Mouse (Mus musculus): Measurements from ENCODE around the gene Prtn3. TPM values are rescaled to one million over a fixed set of nuclear protein-coding genes. Genes with fewer than 3 reads are reported as not detected.
"Not testable (repeated sequence)": the region's sequence is repeated elsewhere in the genome, so short reads cannot be mapped to it uniquely, and the experiment has no call there.

Prtn3 gene
- polyA plus RNA-seq, 1 experiment from 2014 or later, result 5.6 TPM

GRCm38 (mm10) chr10:79886611-79887010 lies 12.3 kb downstream of the Prtn3 start:
- Histone ChIP-seq H3K27ac (ENCODE audit: low read length) (no peak overlapping the region), H3K36me3 (ENCODE audit: control insufficient read depth, insufficient read depth, low read length) (no peaks in the 10 kb centered on the region), H3K4me2 (replicated peaks; ENCODE audit: low read depth, low read length) (no peak overlapping the region), H3K27me3 (ENCODE audit: control insufficient read depth, insufficient read depth, low read length) (no peaks in the 10 kb centered on the region), H3K4me3 (ENCODE audit: low read depth, low read length) (no peak overlapping the region), H3K4me1 (ENCODE audit: control insufficient read depth, insufficient read depth, low read length) (peaks cover 12% of the 10 kb centered on the region), H3K9ac (replicated peaks; ENCODE audit: low read depth, low read length) (no peak overlapping the region), H3K9me3 (ENCODE audit: control insufficient read depth, low read depth, low read length) (no peaks in the 10 kb centered on the region)
- WGBS, result 79% methylated on average over 8 of the region's 8 CpGs
- no peak for ATAC-seq (ENCODE audit: insufficient number of reproducible peaks, insufficient read depth, low FRiP score, low read depth)

GRCm38 (mm10) chr10:79889386-79889785 lies 15.1 kb downstream of the Prtn3 start:
- Histone ChIP-seq H3K27ac (ENCODE audit: low read length) (no peak overlapping the region), H3K4me2 (replicated peaks; ENCODE audit: low read depth, low read length) (no peak overlapping the region), H3K4me3 (ENCODE audit: low read depth, low read length) (no peak overlapping the region), H3K9me3 (ENCODE audit: control insufficient read depth, low read depth, low read length) (no peaks in the 10 kb centered on the region), H3K9ac (replicated peaks; ENCODE audit: low read depth, low read length) (no peak overlapping the region), H3K4me1 (ENCODE audit: control insufficient read depth, insufficient read depth, low read length) (no peaks in the 10 kb centered on the region), H3K27me3 (ENCODE audit: control insufficient read depth, insufficient read depth, low read length) (no peaks in the 10 kb centered on the region), H3K36me3 (ENCODE audit: control insufficient read depth, insufficient read depth, low read length) (peaks cover 4% of the 10 kb centered on the region)
- no peak for ATAC-seq (ENCODE audit: insufficient number of reproducible peaks, insufficient read depth, low FRiP score, low read depth)
- 62% methylated on average over 2 of the region's 2 CpGs for WGBS

GRCm38 (mm10) chr10:79890670-79891069 lies 16.4 kb downstream of the Prtn3 start, which contains the start of gene Cfd:
Cfd (plus strand) TSS chr10:79890853.
- Histone ChIP-seq H3K4me2 (replicated peaks; ENCODE audit: low read depth, low read length) (no peak within 1 kb of the TSS), H3K27ac (ENCODE audit: low read length) (no peak within 1 kb of the TSS), H3K4me3 (ENCODE audit: low read depth, low read length) (no peak within 1 kb of the TSS), H3K9ac (replicated peaks; ENCODE audit: low read depth, low read length) (no peak within 1 kb of the TSS), H3K9me3 (ENCODE audit: control insufficient read depth, low read depth, low read length) (no peaks in the 10 kb centered on the region), H3K4me1 (ENCODE audit: control insufficient read depth, insufficient read depth, low read length) (no peaks in the 10 kb centered on the region), H3K36me3 (ENCODE audit: control insufficient read depth, insufficient read depth, low read length) (peaks cover 5% of the 10 kb centered on the region), H3K27me3 (ENCODE audit: control insufficient read depth, insufficient read depth, low read length) (no peaks in the 10 kb centered on the region)
- 37% methylated on average over 5 of the region's 5 CpGs for WGBS
- no peak for ATAC-seq (ENCODE audit: insufficient number of reproducible peaks, insufficient read depth, low FRiP score, low read depth)

GRCm38 (mm10) chr10:79892451-79893118 lies 18.3 kb downstream of the Prtn3 start:
- H3K4me1 ChIP-seq (ENCODE audit: control insufficient read depth, insufficient read depth, low read length); H3K4me3 ChIP-seq (ENCODE audit: low read depth, low read length); H3K9ac ChIP-seq (replicated peaks; ENCODE audit: low read depth, low read length); H3K27me3 ChIP-seq (ENCODE audit: control insufficient read depth, insufficient read depth, low read length); H3K4me2 ChIP-seq (replicated peaks; ENCODE audit: low read depth, low read length); H3K9me3 ChIP-seq (ENCODE audit: control insufficient read depth, low read depth, low read length); H3K27ac ChIP-seq (ENCODE audit: low read length); ATAC-seq (ENCODE audit: insufficient number of reproducible peaks, insufficient read depth, low FRiP score, low read depth): not testable (repeated sequence)
- peaks cover 18% of the 10 kb centered on the region for H3K36me3 ChIP-seq (ENCODE audit: control insufficient read depth, insufficient read depth, low read length)
- WGBS, result 41% methylated on average over 22 of the region's 22 CpGs

GRCm38 (mm10) chr10:79896306-79896705 lies 22.0 kb downstream of the Prtn3 start:
- Histone ChIP-seq H3K27ac (ENCODE audit: low read length) (no peak overlapping the region), H3K4me1 (ENCODE audit: control insufficient read depth, insufficient read depth, low read length) (no peaks in the 10 kb centered on the region), H3K4me3 (ENCODE audit: low read depth, low read length) (no peak overlapping the region), H3K27me3 (ENCODE audit: control insufficient read depth, insufficient read depth, low read length) (no peaks in the 10 kb centered on the region), H3K36me3 (ENCODE audit: control insufficient read depth, insufficient read depth, low read length) (peaks cover 37% of the 10 kb centered on the region), H3K9me3 (ENCODE audit: control insufficient read depth, low read depth, low read length) (no peaks in the 10 kb centered on the region), H3K9ac (replicated peaks; ENCODE audit: low read depth, low read length) (no peak overlapping the region), H3K4me2 (replicated peaks; ENCODE audit: low read depth, low read length) (no peak overlapping the region)
- 92% methylated on average over 16 of the region's 16 CpGs for WGBS
- ATAC-seq (ENCODE audit: insufficient number of reproducible peaks, insufficient read depth, low FRiP score, low read depth), result no peak

GRCm38 (mm10) chr10:79896814-79897213 lies 22.5 kb downstream of the Prtn3 start:
- H3K27ac ChIP-seq (ENCODE audit: low read length), result no peak overlapping the region
- no peak overlapping the region for H3K9ac ChIP-seq (replicated peaks; ENCODE audit: low read depth, low read length)
- H3K9me3 ChIP-seq (ENCODE audit: control insufficient read depth, low read depth, low read length), result no peaks in the 10 kb centered on the region
- no peaks in the 10 kb centered on the region for H3K27me3 ChIP-seq (ENCODE audit: control insufficient read depth, insufficient read depth, low read length)
- no peaks in the 10 kb centered on the region for H3K4me1 ChIP-seq (ENCODE audit: control insufficient read depth, insufficient read depth, low read length)
- 86% methylated on average over 13 of the region's 13 CpGs for WGBS
- no peak for ATAC-seq (ENCODE audit: insufficient number of reproducible peaks, insufficient read depth, low FRiP score, low read depth)
- peaks cover 42% of the 10 kb centered on the region for H3K36me3 ChIP-seq (ENCODE audit: control insufficient read depth, insufficient read depth, low read length)
- H3K4me3 ChIP-seq (ENCODE audit: low read depth, low read length), result no peak overlapping the region
- no peak overlapping the region for H3K4me2 ChIP-seq (replicated peaks; ENCODE audit: low read depth, low read length)

- WGBS, result 47% methylated on average over 20 of the region's 20 CpGs
- H3K4me2 ChIP-seq (replicated peaks; ENCODE audit: low read depth, low read length), result no peak overlapping the region
- no peak overlapping the region for H3K27ac ChIP-seq (ENCODE audit: low read length)
- H3K36me3 ChIP-seq (ENCODE audit: control insufficient read depth, insufficient read depth, low read length), result peaks cover 46% of the 10 kb centered on the region
- no peaks in the 10 kb centered on the region for H3K4me1 ChIP-seq (ENCODE audit: control insufficient read depth, insufficient read depth, low read length)
- H3K9ac ChIP-seq (replicated peaks; ENCODE audit: low read depth, low read length), result no peak overlapping the region
- ATAC-seq (ENCODE audit: insufficient number of reproducible peaks, insufficient read depth, low FRiP score, low read depth), result no peak
- no peaks in the 10 kb centered on the region for H3K27me3 ChIP-seq (ENCODE audit: control insufficient read depth, insufficient read depth, low read length)
- H3K9me3 ChIP-seq (ENCODE audit: control insufficient read depth, low read depth, low read length), result no peaks in the 10 kb centered on the region
- no peak overlapping the region for H3K4me3 ChIP-seq (ENCODE audit: low read depth, low read length)
Observed at GRCm38 (mm10) chr10:79897316-79898245, 23.3 kb downstream of the Prtn3 start.

- H3K9ac ChIP-seq (replicated peaks; ENCODE audit: low read depth, low read length), result no peak overlapping the region
- H3K4me2 ChIP-seq (replicated peaks; ENCODE audit: low read depth, low read length), result no peak overlapping the region
- no peaks in the 10 kb centered on the region for H3K4me1 ChIP-seq (ENCODE audit: control insufficient read depth, insufficient read depth, low read length)
- no peak overlapping the region for H3K4me3 ChIP-seq (ENCODE audit: low read depth, low read length)
- no peaks in the 10 kb centered on the region for H3K9me3 ChIP-seq (ENCODE audit: control insufficient read depth, low read depth, low read length)
- ATAC-seq (ENCODE audit: insufficient number of reproducible peaks, insufficient read depth, low FRiP score, low read depth), result no peak
- WGBS, result 64% methylated on average over 2 of the region's 2 CpGs
- H3K27ac ChIP-seq (ENCODE audit: low read length), result no peak overlapping the region
- peaks cover 58% of the 10 kb centered on the region for H3K36me3 ChIP-seq (ENCODE audit: control insufficient read depth, insufficient read depth, low read length)
- H3K27me3 ChIP-seq (ENCODE audit: control insufficient read depth, insufficient read depth, low read length), result no peaks in the 10 kb centered on the region
Observed at GRCm38 (mm10) chr10:79900951-79901410, 26.7 kb downstream of the Prtn3 start.

Measured in stomach, embryonic 14.5 days (tissue).